Mouse (Mus musculus): Measurements from ENCODE around the gene Krtap4-6. TPM values are rescaled to one million over a fixed set of nuclear protein-coding genes. Genes with fewer than 3 reads are reported as not detected.

Gene Krtap4-6
- polyA plus RNA-seq, 1 experiment from 2014 or later: not detected

DNA sequence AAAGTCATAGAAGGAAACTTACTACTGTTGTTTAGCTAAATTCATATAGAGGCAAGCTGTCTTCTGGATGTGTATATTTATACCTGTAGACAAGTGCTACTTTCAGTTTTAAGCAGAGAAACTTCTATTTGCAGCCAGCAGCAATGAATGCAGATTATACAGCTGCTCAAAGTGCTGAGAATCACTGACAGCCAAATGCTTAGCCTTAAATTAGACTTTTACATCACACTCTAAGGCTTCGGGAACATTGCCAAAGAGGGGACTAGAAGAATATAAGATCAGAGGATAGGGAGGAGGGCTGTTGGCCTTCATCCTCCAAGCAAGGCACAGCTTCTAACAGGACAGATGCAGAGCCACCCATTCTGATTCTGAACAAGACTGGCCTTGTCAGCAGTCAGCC, 28.7 kb downstream of the Krtap4-6 start:
- no peak for ATAC-seq (ENCODE audit: low FRiP score, low read depth)
- no peaks in the 10 kb centered on the region for H3K9me3 ChIP-seq
- no peaks in the 10 kb centered on the region for H3K36me3 ChIP-seq
- no peaks in the 10 kb centered on the region for H3K4me1 ChIP-seq (replicated peaks)
- H3K9ac ChIP-seq: no peak overlapping the region
- no peaks in the 10 kb centered on the region for H3K27me3 ChIP-seq
- no peak overlapping the region for H3K4me3 ChIP-seq
- 73% methylated on average over 1 of the region's 1 CpGs for WGBS
- H3K4me2 ChIP-seq: no peak overlapping the region
- H3K27ac ChIP-seq (replicated peaks): no peak overlapping the region

DNA sequence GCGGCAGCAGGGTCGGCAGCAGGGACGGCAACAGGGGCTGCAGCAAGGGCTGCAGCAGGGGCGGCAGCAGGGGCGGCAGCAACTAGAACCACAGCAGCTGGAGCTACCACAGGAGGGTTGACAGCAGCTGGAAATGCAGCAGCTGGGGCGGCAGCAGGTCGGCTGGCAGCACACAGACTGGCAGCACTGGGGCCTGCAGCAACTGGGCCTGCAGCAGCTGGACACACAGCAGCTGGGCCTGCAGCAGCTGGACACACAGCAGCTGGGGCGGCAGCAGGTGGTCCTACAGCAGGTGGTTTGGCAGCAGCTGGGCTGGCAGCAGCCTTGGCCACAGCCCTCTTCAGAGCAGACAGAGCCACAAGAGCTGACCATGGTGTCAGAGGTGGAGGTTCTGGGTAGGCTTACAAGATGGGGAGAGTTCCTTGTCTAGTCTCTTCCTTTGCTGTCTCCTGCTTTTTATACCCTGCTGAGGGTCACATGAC, 31.1 kb downstream of the Krtap4-6 start, which contains the start of gene Krtap4-2:
Gene Krtap4-2, minus strand, starts transcription at position 432 of the 482 bp plus-strand sequence.
- no peak for ATAC-seq (ENCODE audit: low FRiP score, low read depth)
- no peak within 1 kb of the TSS for H3K27ac ChIP-seq (replicated peaks)
- H3K4me1 ChIP-seq (replicated peaks): no peaks in the 10 kb centered on the region
- no peaks in the 10 kb centered on the region for H3K36me3 ChIP-seq
- H3K4me3 ChIP-seq: no peak within 1 kb of the TSS
- 38% methylated on average over 8 of the region's 8 CpGs for WGBS
- H3K9me3 ChIP-seq: no peaks in the 10 kb centered on the region
- no peak within 1 kb of the TSS for H3K9ac ChIP-seq
- no peaks in the 10 kb centered on the region for H3K27me3 ChIP-seq
- no peak within 1 kb of the TSS for H3K4me2 ChIP-seq

DNA sequence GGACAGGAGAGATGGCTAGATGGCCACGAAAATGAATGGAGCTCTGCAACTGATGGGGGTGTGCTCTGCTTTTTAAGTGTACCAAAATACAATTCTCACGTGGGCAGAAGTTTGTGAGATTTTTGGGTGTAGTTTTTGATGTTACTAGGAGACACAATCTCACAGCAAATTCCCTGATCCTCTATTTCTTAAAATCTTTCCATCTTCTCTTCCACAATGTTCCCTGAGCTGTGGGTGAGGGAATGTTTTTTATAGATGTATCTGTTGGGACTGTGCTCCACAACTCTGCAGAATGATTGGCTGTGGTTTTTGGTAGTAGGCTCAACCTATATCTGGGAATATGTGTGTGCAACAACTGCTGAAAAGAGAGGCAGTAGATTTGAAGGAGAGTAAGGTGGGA, 32.5 kb downstream of the Krtap4-6 start:
- no peaks in the 10 kb centered on the region for H3K9me3 ChIP-seq
- no peak overlapping the region for H3K4me2 ChIP-seq
- no peak overlapping the region for H3K9ac ChIP-seq
- WGBS: 67% methylated on average over 2 of the region's 2 CpGs
- H3K4me1 ChIP-seq (replicated peaks): no peaks in the 10 kb centered on the region
- no peak overlapping the region for H3K27ac ChIP-seq (replicated peaks)
- no peak for ATAC-seq (ENCODE audit: low FRiP score, low read depth)
- no peaks in the 10 kb centered on the region for H3K27me3 ChIP-seq
- no peak overlapping the region for H3K4me3 ChIP-seq
- no peaks in the 10 kb centered on the region for H3K36me3 ChIP-seq

DNA sequence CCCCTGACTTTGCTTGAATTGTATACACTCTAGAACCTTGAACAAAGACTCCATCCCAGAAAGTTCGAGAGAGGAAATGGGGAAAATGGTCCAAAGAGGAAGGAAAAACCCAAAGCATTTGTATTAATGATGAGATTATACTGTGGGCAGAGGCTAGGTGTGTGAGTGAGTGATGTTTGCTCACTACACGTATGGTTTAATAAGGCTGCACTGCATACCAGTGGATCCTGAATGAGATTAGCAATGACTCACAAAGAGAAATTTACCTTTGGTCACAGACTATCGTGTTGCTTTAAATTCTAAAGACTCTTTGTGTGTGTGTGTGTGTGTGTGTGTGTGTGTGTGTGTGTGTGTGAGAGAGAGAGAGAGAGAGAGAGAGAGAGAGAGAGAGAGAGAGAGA, 34.9 kb downstream of the Krtap4-6 start:
- no peak for ATAC-seq (ENCODE audit: low FRiP score, low read depth)
- Histone ChIP-seq H3K27ac (replicated peaks) (no peak overlapping the region), H3K4me1 (replicated peaks) (no peaks in the 10 kb centered on the region), H3K4me3 (no peak overlapping the region), H3K36me3 (no peaks in the 10 kb centered on the region), H3K4me2 (no peak overlapping the region), H3K9ac (no peak overlapping the region), H3K27me3 (no peaks in the 10 kb centered on the region), H3K9me3 (no peaks in the 10 kb centered on the region)
- WGBS: 81% methylated on average over 3 of the region's 3 CpGs

DNA sequence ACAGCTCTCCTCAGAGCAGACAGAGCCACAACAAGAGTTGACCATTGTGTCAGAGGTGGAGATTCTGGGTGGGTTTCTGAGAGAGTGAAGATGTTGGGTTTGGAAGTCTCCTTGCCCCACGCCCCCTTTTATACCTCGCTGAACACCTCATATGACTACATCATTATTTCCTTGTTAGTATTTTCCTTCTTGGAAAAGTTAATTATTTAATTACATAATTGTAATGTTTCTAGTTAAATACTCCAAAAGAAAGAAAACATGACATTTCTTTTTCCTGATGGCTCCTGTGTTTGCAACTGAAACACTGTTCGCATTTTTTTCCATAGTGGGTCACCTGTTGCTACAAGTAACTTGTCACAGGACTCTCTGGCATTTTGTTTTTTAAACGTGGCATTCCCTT, 37.6 kb downstream of the Krtap4-6 start, which contains the start of gene Krtap4-1:
Gene Krtap4-1, minus strand, starts transcription at position 101 of the 400 bp plus-strand sequence.
- H3K4me2 ChIP-seq: no peak within 1 kb of the TSS
- H3K9me3 ChIP-seq: no peaks in the 10 kb centered on the region
- H3K36me3 ChIP-seq: no peaks in the 10 kb centered on the region
- no peak within 1 kb of the TSS for H3K4me3 ChIP-seq
- H3K27ac ChIP-seq (replicated peaks): no peak within 1 kb of the TSS
- H3K27me3 ChIP-seq: no peaks in the 10 kb centered on the region
- no peak for ATAC-seq (ENCODE audit: low FRiP score, low read depth)
- H3K4me1 ChIP-seq (replicated peaks): no peaks in the 10 kb centered on the region
- 86% methylated on average over 4 of the region's 4 CpGs for WGBS
- H3K9ac ChIP-seq: no peak within 1 kb of the TSS

DNA sequence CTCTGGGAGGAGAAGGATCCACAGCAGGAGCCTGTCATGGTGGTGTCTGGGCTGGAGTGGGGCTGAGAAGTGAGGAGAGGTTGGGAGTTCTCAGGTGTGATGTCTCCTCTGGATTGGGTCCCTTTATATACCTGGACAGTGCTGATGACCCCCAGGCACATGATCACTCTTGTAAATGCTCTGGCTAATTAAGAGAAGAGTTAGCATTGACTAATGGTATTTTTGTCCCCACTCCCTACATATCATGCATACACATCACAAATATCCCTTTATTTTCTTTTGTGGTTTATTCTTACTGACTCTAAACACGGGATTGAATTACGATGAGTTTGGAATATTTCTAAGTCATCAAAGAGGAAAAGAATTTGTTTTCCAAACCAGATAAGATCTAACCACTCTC, 45.4 kb downstream of the Krtap4-6 start, which contains the start of gene Gm11562:
Gene Gm11562, minus strand, starts transcription at position 101 of the 400 bp plus-strand sequence.
- no peak within 1 kb of the TSS for H3K27ac ChIP-seq (replicated peaks)
- no peak within 1 kb of the TSS for H3K4me3 ChIP-seq
- no peaks in the 10 kb centered on the region for H3K9me3 ChIP-seq
- no peaks in the 10 kb centered on the region for H3K4me1 ChIP-seq (replicated peaks)
- no peaks in the 10 kb centered on the region for H3K36me3 ChIP-seq
- H3K9ac ChIP-seq: no peak within 1 kb of the TSS
- no peaks in the 10 kb centered on the region for H3K27me3 ChIP-seq
- ATAC-seq (ENCODE audit: low FRiP score, low read depth): no peak
- WGBS: 94% methylated on average over 2 of the region's 2 CpGs
- no peak within 1 kb of the TSS for H3K4me2 ChIP-seq

Other genes with a start within 250 kb of the Krtap4-6 start
- 0.30 TPM in 1 of 2 replicates, not detected in the other for gene Krt12, start 243.7 kb downstream of the Krtap4-6 start, polyA plus RNA-seq (2015; fragmentation: Nextera tagmentation; extraction: Ambion mirVana)
- 0.14 and 0.24 TPM in 2 replicates for gene Krt20, start 227.8 kb downstream of the Krtap4-6 start, polyA plus RNA-seq (2015; fragmentation: Nextera tagmentation; extraction: Ambion mirVana)
- 0.20 and 0.31 TPM in 2 replicates for gene Krt23, start 172.8 kb downstream of the Krtap4-6 start, polyA plus RNA-seq (2015; fragmentation: Nextera tagmentation; extraction: Ambion mirVana)
- not detected in 2 replicates for gene Krt39, start 144.6 kb downstream of the Krtap4-6 start, polyA plus RNA-seq (2015; fragmentation: Nextera tagmentation; extraction: Ambion mirVana)
- not detected in 2 replicates for gene Krt40, start 122.8 kb downstream of the Krtap4-6 start, polyA plus RNA-seq (2015; fragmentation: Nextera tagmentation; extraction: Ambion mirVana)
- gene Krtap3-3, start 115.1 kb downstream of the Krtap4-6 start, polyA plus RNA-seq (2015; fragmentation: Nextera tagmentation; extraction: Ambion mirVana): not detected in 2 replicates
- not detected in 2 replicates for gene Krtap3-2, start 109.1 kb downstream of the Krtap4-6 start, polyA plus RNA-seq (2015; fragmentation: Nextera tagmentation; extraction: Ambion mirVana)
- gene Gm11939, start 106.5 kb downstream of the Krtap4-6 start, polyA plus RNA-seq (2015; fragmentation: Nextera tagmentation; extraction: Ambion mirVana): not detected in 2 replicates
- not detected in 2 replicates for gene Krtap3-1, start 99.3 kb downstream of the Krtap4-6 start, polyA plus RNA-seq (2015; fragmentation: Nextera tagmentation; extraction: Ambion mirVana)
- gene Krtap1-5, start 84.9 kb downstream of the Krtap4-6 start, polyA plus RNA-seq (2015; fragmentation: Nextera tagmentation; extraction: Ambion mirVana): not detected in 2 replicates
- not detected in 2 replicates for gene Krtap1-4, start 82.3 kb downstream of the Krtap4-6 start, polyA plus RNA-seq (2015; fragmentation: Nextera tagmentation; extraction: Ambion mirVana)
- not detected in 2 replicates for gene Krtap1-3, start 74.6 kb downstream of the Krtap4-6 start, polyA plus RNA-seq (2015; fragmentation: Nextera tagmentation; extraction: Ambion mirVana)
- gene Krtap9-3, start 67.9 kb downstream of the Krtap4-6 start, polyA plus RNA-seq (2015; fragmentation: Nextera tagmentation; extraction: Ambion mirVana): not detected in 2 replicates
- not detected in 2 replicates for gene Gm11938, start 62.7 kb downstream of the Krtap4-6 start, polyA plus RNA-seq (2015; fragmentation: Nextera tagmentation; extraction: Ambion mirVana)
- gene Gm11937, start 55.8 kb downstream of the Krtap4-6 start, polyA plus RNA-seq (2015; fragmentation: Nextera tagmentation; extraction: Ambion mirVana): not detected in 2 replicates
- not detected in 2 replicates for gene Krtap2-4, start 51.1 kb downstream of the Krtap4-6 start, polyA plus RNA-seq (2015; fragmentation: Nextera tagmentation; extraction: Ambion mirVana)
- not detected in 2 replicates for gene Gm11562, start 45.5 kb downstream of the Krtap4-6 start, polyA plus RNA-seq (2015; fragmentation: Nextera tagmentation; extraction: Ambion mirVana)
- gene Krtap4-1, start 37.7 kb downstream of the Krtap4-6 start, polyA plus RNA-seq (2015; fragmentation: Nextera tagmentation; extraction: Ambion mirVana): not detected in 2 replicates
- not detected in 2 replicates for gene Krtap4-2, start 30.9 kb downstream of the Krtap4-6 start, polyA plus RNA-seq (2015; fragmentation: Nextera tagmentation; extraction: Ambion mirVana)
- not detected in 2 replicates for gene Krtap4-7, start 21.9 kb downstream of the Krtap4-6 start, polyA plus RNA-seq (2015; fragmentation: Nextera tagmentation; extraction: Ambion mirVana)
- gene Gm11555, start 15.7 kb downstream of the Krtap4-6 start, polyA plus RNA-seq (2015; fragmentation: Nextera tagmentation; extraction: Ambion mirVana): not detected in 2 replicates
- gene Gm11563, start 7.0 kb downstream of the Krtap4-6 start, polyA plus RNA-seq (2015; fragmentation: Nextera tagmentation; extraction: Ambion mirVana): not detected in 2 replicates
- not detected in 2 replicates for gene Gm14190, start 24.8 kb upstream of the Krtap4-6 start, polyA plus RNA-seq (2015; fragmentation: Nextera tagmentation; extraction: Ambion mirVana)
- gene Gm14180, start 68.3 kb upstream of the Krtap4-6 start, polyA plus RNA-seq (2015; fragmentation: Nextera tagmentation; extraction: Ambion mirVana): not detected in 2 replicates
- gene Gm11595, start 107.0 kb upstream of the Krtap4-6 start, polyA plus RNA-seq (2015; fragmentation: Nextera tagmentation; extraction: Ambion mirVana): not detected in 2 replicates
- gene Krtap4-8, start 114.7 kb upstream of the Krtap4-6 start, polyA plus RNA-seq (2015; fragmentation: Nextera tagmentation; extraction: Ambion mirVana): not detected in 2 replicates
- gene Krtap4-9, start 119.2 kb upstream of the Krtap4-6 start, polyA plus RNA-seq (2015; fragmentation: Nextera tagmentation; extraction: Ambion mirVana): not detected in 2 replicates
- not detected in 2 replicates for gene Gm11596, start 127.5 kb upstream of the Krtap4-6 start, polyA plus RNA-seq (2015; fragmentation: Nextera tagmentation; extraction: Ambion mirVana)
- gene Gm11569, start 133.0 kb upstream of the Krtap4-6 start, polyA plus RNA-seq (2015; fragmentation: Nextera tagmentation; extraction: Ambion mirVana): not detected in 2 replicates
- not detected in 2 replicates for gene Gm11554, start 138.5 kb upstream of the Krtap4-6 start, polyA plus RNA-seq (2015; fragmentation: Nextera tagmentation; extraction: Ambion mirVana)
- gene Krtap4-13, start 143.9 kb upstream of the Krtap4-6 start, polyA plus RNA-seq (2015; fragmentation: Nextera tagmentation; extraction: Ambion mirVana): not detected in 2 replicates
- gene Gm11564, start 149.7 kb upstream of the Krtap4-6 start, polyA plus RNA-seq (2015; fragmentation: Nextera tagmentation; extraction: Ambion mirVana): not detected in 2 replicates
- not detected in 2 replicates for gene 2300003K06Rik, start 172.1 kb upstream of the Krtap4-6 start, polyA plus RNA-seq (2015; fragmentation: Nextera tagmentation; extraction: Ambion mirVana)
- gene Krtap4-16, start 185.6 kb upstream of the Krtap4-6 start, polyA plus RNA-seq (2015; fragmentation: Nextera tagmentation; extraction: Ambion mirVana): not detected in 2 replicates
- not detected in 2 replicates for gene Gm11568, start 192.0 kb upstream of the Krtap4-6 start, polyA plus RNA-seq (2015; fragmentation: Nextera tagmentation; extraction: Ambion mirVana)
- not detected in 2 replicates for gene Gm11559, start 198.5 kb upstream of the Krtap4-6 start, polyA plus RNA-seq (2015; fragmentation: Nextera tagmentation; extraction: Ambion mirVana)
- not detected in 2 replicates for gene Krtap9-1, start 207.4 kb upstream of the Krtap4-6 start, polyA plus RNA-seq (2015; fragmentation: Nextera tagmentation; extraction: Ambion mirVana)
- gene Gm11567, start 213.2 kb upstream of the Krtap4-6 start, polyA plus RNA-seq (2015; fragmentation: Nextera tagmentation; extraction: Ambion mirVana): not detected in 2 replicates
- not detected in 2 replicates for gene Krtap31-1, start 242.0 kb upstream of the Krtap4-6 start, polyA plus RNA-seq (2015; fragmentation: Nextera tagmentation; extraction: Ambion mirVana)
- gene Gm11565, start 248.8 kb upstream of the Krtap4-6 start, polyA plus RNA-seq (2015; fragmentation: Nextera tagmentation; extraction: Ambion mirVana): not detected in 2 replicates

All from hindbrain, embryonic 15.5 days (tissue).